Mouse (Mus musculus) bone marrow, adult 2 months (tissue): ENCODE measurements at regions not wholly inside any gene's neighbourhood (a gene's known extent, or its start where the extent isn't known, plus 50 kb on each side); places are given as distances from the start of the nearest gene placed in this dataset.

Experiments
- CTCF ChIP-seq: fragments of 200-500 bp; IDR thresholded peaks from 2 replicates; pipeline ENCODE4 v1.5.1; 2011; ENCODE audit warnings: low read length, control low read depth; ENCODE audit not compliant: control insufficient read depth, insufficient read depth
- POLR2A ChIP-seq: fragments of 200-500 bp; IDR thresholded peaks from 2 replicates; pipeline ENCODE4 v1.6.1; 2011; ENCODE audit warnings: low read depth, mild to moderate bottlenecking, control low read depth, low read length, borderline replicate concordance; ENCODE audit not compliant: control insufficient read depth

DNA sequence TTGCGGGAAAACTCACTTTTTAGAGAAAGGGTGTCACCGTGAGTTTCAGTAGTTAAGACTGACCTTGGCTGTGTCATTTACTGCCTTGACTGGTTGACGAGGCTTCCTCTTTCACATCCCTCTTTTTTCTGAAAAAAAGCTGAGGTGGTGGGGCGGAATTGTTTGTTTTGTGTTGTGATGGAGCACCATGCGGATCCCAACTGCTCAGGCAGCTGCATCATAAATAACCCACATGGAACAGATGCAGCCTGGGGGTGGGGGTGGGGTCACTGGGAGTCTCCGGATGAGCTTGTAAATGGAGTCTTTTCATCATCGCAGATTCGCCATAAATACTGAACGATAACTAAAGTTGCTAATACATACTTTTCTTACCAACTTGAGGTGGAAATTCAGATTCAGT lies 67.3 kb downstream of the Dact1 start:
- TF ChIP-seq POLR2A (no peak), CTCF (no peak)
